Mouse (Mus musculus): ENCODE data around the gene Olfr418. TPM values are rescaled to one million over a fixed set of nuclear protein-coding genes. Genes with fewer than 3 reads are reported as not detected.

The Olfr418 gene
- total RNA-seq (2023), result not detected in 4 replicates

DNA sequence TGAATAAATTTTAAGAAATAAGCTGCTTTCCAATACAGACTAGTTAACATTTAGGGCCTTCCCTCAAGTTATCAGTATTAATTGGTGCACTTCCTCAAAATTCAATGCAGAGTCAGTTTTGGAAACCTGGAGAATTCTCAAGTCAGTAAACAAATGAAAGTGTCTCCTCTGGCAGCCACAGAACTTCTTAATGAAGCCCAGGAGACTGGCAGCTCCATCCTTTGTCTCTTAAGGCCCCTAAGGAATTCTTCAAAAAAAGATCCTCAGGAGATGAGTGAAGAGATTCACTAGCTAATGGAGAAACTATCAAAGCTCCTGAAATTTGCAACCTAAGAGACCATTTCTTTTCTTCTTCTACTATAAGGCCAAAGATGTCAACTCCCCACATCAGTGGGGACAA is at the start of gene Olfr418:
Olfr418 (plus strand) TSS at position 301 of the 400 bp plus-strand sequence.

DNA sequence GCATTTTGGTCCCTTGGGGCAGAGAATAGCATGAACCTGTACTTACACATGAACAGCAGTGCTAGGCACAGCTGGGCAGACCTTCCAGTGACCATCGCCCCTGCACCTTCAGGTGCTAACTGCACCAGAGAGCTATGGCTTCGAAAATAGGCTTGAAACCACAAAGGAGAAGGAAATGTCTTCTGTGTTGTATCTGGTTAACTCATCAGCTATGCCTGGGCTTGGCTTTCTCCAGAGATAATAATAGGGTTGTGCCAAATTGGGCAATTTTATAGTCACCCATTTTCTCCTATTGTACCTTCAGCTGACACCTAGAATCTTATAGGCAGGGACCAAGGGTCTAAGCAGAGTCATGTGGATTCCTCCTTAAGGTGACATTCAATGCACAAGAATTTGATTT is 38.7 kb upstream of the Olfr418 start, which contains the start of gene Fcer1a:
Fcer1a (minus strand) TSS at position 134 of the 400 bp plus-strand sequence.

DNA sequence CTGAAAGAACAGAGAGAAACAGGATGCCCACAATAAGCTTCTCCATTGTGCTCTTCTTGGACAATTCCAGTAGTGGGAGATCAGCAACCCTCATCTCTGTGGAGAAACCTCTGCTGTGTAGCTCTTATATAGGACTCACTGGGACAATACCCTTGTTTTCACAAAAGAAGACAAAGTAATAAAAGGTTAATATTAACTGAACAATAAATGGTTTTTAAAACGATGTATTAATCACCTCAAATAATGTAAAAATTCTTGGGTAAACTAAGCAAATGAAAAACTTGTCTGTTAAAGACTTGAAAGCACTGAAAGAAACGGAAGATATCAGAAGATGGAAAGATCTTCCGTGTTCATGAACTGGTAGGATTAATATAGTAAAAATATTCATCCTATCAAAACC is 11.9 kb downstream of the Olfr418 start, which contains the start of gene Mptx2:
Mptx2 (minus strand) TSS at position 101 of the 400 bp plus-strand sequence.

Other genes with a start within 250 kb of the Olfr418 start
- not detected in 4 replicates for gene Olfr1408, start 128.6 kb upstream of the Olfr418 start, total RNA-seq (2023)
- gene Olfr1406, start 75.4 kb upstream of the Olfr418 start, total RNA-seq (2023), result not detected in 4 replicates
- not detected in 4 replicates for gene Olfr218, start 68.2 kb upstream of the Olfr418 start, total RNA-seq (2023)
- gene Olfr1404, start 53.6 kb upstream of the Olfr418 start, total RNA-seq (2023), result not detected in 4 replicates
- not detected in 4 replicates for gene Fcer1a, start 38.8 kb upstream of the Olfr418 start, total RNA-seq (2023)
- not detected in 4 replicates for gene Mptx2, start 11.8 kb downstream of the Olfr418 start, total RNA-seq (2023)
- not detected in 4 replicates for gene Ackr1, start 67.7 kb downstream of the Olfr418 start, total RNA-seq (2023)
- 116 to 126 TPM (median 117 TPM) in 4 replicates for gene Aim2, start 84.9 kb downstream of the Olfr418 start, total RNA-seq (2023)
- gene Cadm3, start 101.7 kb downstream of the Olfr418 start, total RNA-seq (2023), result 0.30 TPM in 1 of 4 replicates, not detected in the others
- 62.9 to 65.7 TPM (median 63.6 TPM) in 4 replicates for gene Ifi206, start 225.0 kb downstream of the Olfr418 start, total RNA-seq (2023)

All from B cell, adult 62 days (primary cell).